Mouse (Mus musculus) CH12.LX (cell line): ENCODE results near the gene Arl2. TPM values are rescaled to one million over a fixed set of nuclear protein-coding genes. Genes with fewer than 3 reads are reported as not detected.

Source experiments
- polyA plus RNA-seq: library from polyadenylated mRNA; unstranded; fragments of >175 nt; gene quantifications from 2 replicates; pipeline ENCODE4 v1.2.1, GENCODE M21; 2012; ENCODE audit warnings: low read depth; ENCODE audit not compliant: insufficient read length
- total RNA-seq, 2 experiments: library from RNA; depleted of rRNA; stranded (reverse); fragments of 300-350 nt in 1 of 2; fragments of >200 nt in 1 of 2; gene quantifications; 2 replicates each; pipeline ENCODE4 v1.2.3; 2012 to 2014

Arl2 gene
- total and polyA plus RNA-seq, 3 experiments: 27.9 to 48.4 (median 36.9) TPM

Other genes with a start within 250 kb of the Arl2 start
Only the 20 nearest of the 31 such genes appear.
- 34.6 and 40.2 TPM in 2 replicates for gene Capn1, start 125.7 kb downstream of the Arl2 start, total RNA-seq (2012; rRNA removed)
- 19.3 and 20.0 TPM in 2 replicates for gene Capn1, start 125.7 kb downstream of the Arl2 start, total RNA-seq (2014; rRNA removed)
- gene Capn1, start 125.7 kb downstream of the Arl2 start, polyA plus RNA-seq: 42.9 and 43.7 TPM in 2 replicates
- 26.8 and 32.0 TPM in 2 replicates for gene Syvn1, start 95.0 kb downstream of the Arl2 start, total RNA-seq (2012; rRNA removed)
- 13.5 and 16.5 TPM in 2 replicates for gene Syvn1, start 95.0 kb downstream of the Arl2 start, total RNA-seq (2014; rRNA removed)
- 82.5 and 106 TPM in 2 replicates for gene Syvn1, start 95.0 kb downstream of the Arl2 start, polyA plus RNA-seq
- gene Mrpl49, start 83.8 kb downstream of the Arl2 start, total RNA-seq (2012; rRNA removed): 37.4 and 49.8 TPM in 2 replicates
- 59.0 and 60.9 TPM in 2 replicates for gene Mrpl49, start 83.8 kb downstream of the Arl2 start, total RNA-seq (2014; rRNA removed)
- gene Mrpl49, start 83.8 kb downstream of the Arl2 start, polyA plus RNA-seq: 55.6 and 66.6 TPM in 2 replicates
- gene Fau, start 83.7 kb downstream of the Arl2 start, total RNA-seq (2012; rRNA removed): 2,266 and 2,403 TPM in 2 replicates
- 1,142 and 1,239 TPM in 2 replicates for gene Fau, start 83.7 kb downstream of the Arl2 start, total RNA-seq (2014; rRNA removed)
- gene Fau, start 83.7 kb downstream of the Arl2 start, polyA plus RNA-seq: 2,522 and 2,776 TPM in 2 replicates
- 29.2 and 32.7 TPM in 2 replicates for gene Znhit2, start 80.4 kb downstream of the Arl2 start, total RNA-seq (2012; rRNA removed)
- 20.9 and 22.6 TPM in 2 replicates for gene Znhit2, start 80.4 kb downstream of the Arl2 start, total RNA-seq (2014; rRNA removed)
- 20.1 and 20.5 TPM in 2 replicates for gene Znhit2, start 80.4 kb downstream of the Arl2 start, polyA plus RNA-seq
- 8.7 and 10.8 TPM in 2 replicates for gene Tm7sf2, start 73.2 kb downstream of the Arl2 start, total RNA-seq (2012; rRNA removed)
- gene Tm7sf2, start 73.2 kb downstream of the Arl2 start, total RNA-seq (2014; rRNA removed): 8.8 and 11.7 TPM in 2 replicates
- 7.9 and 15.1 TPM in 2 replicates for gene Tm7sf2, start 73.2 kb downstream of the Arl2 start, polyA plus RNA-seq
- 44.7 and 48.2 TPM in 2 replicates for gene Vps51, start 64.3 kb downstream of the Arl2 start, total RNA-seq (2012; rRNA removed)
- 37.0 and 37.7 TPM in 2 replicates for gene Vps51, start 64.3 kb downstream of the Arl2 start, total RNA-seq (2014; rRNA removed)
- 44.1 and 51.2 TPM in 2 replicates for gene Vps51, start 64.3 kb downstream of the Arl2 start, polyA plus RNA-seq
- not detected in 2 replicates for gene Tmem262, start 61.5 kb downstream of the Arl2 start, total RNA-seq (2012; rRNA removed)
- gene Tmem262, start 61.5 kb downstream of the Arl2 start, total RNA-seq (2014; rRNA removed): not detected in 2 replicates
- gene Tmem262, start 61.5 kb downstream of the Arl2 start, polyA plus RNA-seq: not detected in 2 replicates
- not detected in 2 replicates for gene Gm28374, start 59.3 kb downstream of the Arl2 start, total RNA-seq (2012; rRNA removed)
- gene Gm28374, start 59.3 kb downstream of the Arl2 start, total RNA-seq (2014; rRNA removed): 0.40 and 0.42 TPM in 2 replicates
- 0.57 TPM in 1 of 2 replicates, not detected in the other for gene Gm28374, start 59.3 kb downstream of the Arl2 start, polyA plus RNA-seq
- gene Zfpl1, start 56.6 kb downstream of the Arl2 start, total RNA-seq (2012; rRNA removed): 26.8 and 29.4 TPM in 2 replicates
- gene Zfpl1, start 56.6 kb downstream of the Arl2 start, total RNA-seq (2014; rRNA removed): 23.1 and 26.1 TPM in 2 replicates
- gene Zfpl1, start 56.6 kb downstream of the Arl2 start, polyA plus RNA-seq: 30.5 and 40.9 TPM in 2 replicates
- gene Cdca5, start 56.6 kb downstream of the Arl2 start, total RNA-seq (2012; rRNA removed): 51.5 and 59.2 TPM in 2 replicates
- 62.7 and 67.8 TPM in 2 replicates for gene Cdca5, start 56.6 kb downstream of the Arl2 start, total RNA-seq (2014; rRNA removed)
- gene Cdca5, start 56.6 kb downstream of the Arl2 start, polyA plus RNA-seq: 80.6 and 81.6 TPM in 2 replicates
- 0.81 and 0.84 TPM in 2 replicates for gene AC131692.1, start 47.1 kb downstream of the Arl2 start, total RNA-seq (2012; rRNA removed)
- 0.42 and 0.74 TPM in 2 replicates for gene AC131692.1, start 47.1 kb downstream of the Arl2 start, total RNA-seq (2014; rRNA removed)
- 4.6 and 4.7 TPM in 2 replicates for gene AC131692.1, start 47.1 kb downstream of the Arl2 start, polyA plus RNA-seq
- gene Naaladl1, start 35.8 kb downstream of the Arl2 start, total RNA-seq (2012; rRNA removed): 0.25 and 0.34 TPM in 2 replicates
- 0.20 and 0.24 TPM in 2 replicates for gene Naaladl1, start 35.8 kb downstream of the Arl2 start, total RNA-seq (2014; rRNA removed)
- 1.1 and 1.9 TPM in 2 replicates for gene Naaladl1, start 35.8 kb downstream of the Arl2 start, polyA plus RNA-seq
- 27.0 and 31.0 TPM in 2 replicates for gene Sac3d1, start 22.9 kb downstream of the Arl2 start, total RNA-seq (2012; rRNA removed)
- 24.6 and 31.9 TPM in 2 replicates for gene Sac3d1, start 22.9 kb downstream of the Arl2 start, total RNA-seq (2014; rRNA removed)
- gene Sac3d1, start 22.9 kb downstream of the Arl2 start, polyA plus RNA-seq: 26.9 and 29.8 TPM in 2 replicates
- gene Snx15, start 13.2 kb downstream of the Arl2 start, total RNA-seq (2012; rRNA removed): 15.6 and 17.4 TPM in 2 replicates
- gene Snx15, start 13.2 kb downstream of the Arl2 start, total RNA-seq (2014; rRNA removed): 14.0 and 15.3 TPM in 2 replicates
- 14.4 and 15.7 TPM in 2 replicates for gene Snx15, start 13.2 kb downstream of the Arl2 start, polyA plus RNA-seq
- gene Batf2, start 565 bp downstream of the Arl2 start, total RNA-seq (2012; rRNA removed): not detected in 2 replicates
- gene Batf2, start 565 bp downstream of the Arl2 start, total RNA-seq (2014; rRNA removed): not detected in 2 replicates
- gene Batf2, start 565 bp downstream of the Arl2 start, polyA plus RNA-seq: not detected in 2 replicates
- not detected in 2 replicates for gene Majin, start 42.8 kb upstream of the Arl2 start, total RNA-seq (2012; rRNA removed)
- not detected in 2 replicates for gene Majin, start 42.8 kb upstream of the Arl2 start, total RNA-seq (2014; rRNA removed)
- not detected in 2 replicates for gene Majin, start 42.8 kb upstream of the Arl2 start, polyA plus RNA-seq
- gene Gpha2, start 84.8 kb upstream of the Arl2 start, total RNA-seq (2012; rRNA removed): not detected in 2 replicates
- gene Gpha2, start 84.8 kb upstream of the Arl2 start, total RNA-seq (2014; rRNA removed): not detected in 2 replicates
- gene Gpha2, start 84.8 kb upstream of the Arl2 start, polyA plus RNA-seq: not detected in 2 replicates
- gene Ppp2r5b, start 94.3 kb upstream of the Arl2 start, total RNA-seq (2012; rRNA removed): 7.8 and 9.8 TPM in 2 replicates
- 2.8 and 3.0 TPM in 2 replicates for gene Ppp2r5b, start 94.3 kb upstream of the Arl2 start, total RNA-seq (2014; rRNA removed)
- gene Ppp2r5b, start 94.3 kb upstream of the Arl2 start, polyA plus RNA-seq: 3.4 and 4.1 TPM in 2 replicates
- 9.5 and 10.0 TPM in 2 replicates for gene Atg2a, start 100.1 kb upstream of the Arl2 start, total RNA-seq (2012; rRNA removed)
- gene Atg2a, start 100.1 kb upstream of the Arl2 start, total RNA-seq (2014; rRNA removed): 2.3 and 2.8 TPM in 2 replicates
- 9.4 and 13.9 TPM in 2 replicates for gene Atg2a, start 100.1 kb upstream of the Arl2 start, polyA plus RNA-seq